Mouse (Mus musculus): ENCODE results near the gene Wfdc11.
"Not testable (repeated sequence)": the region's sequence is repeated elsewhere in the genome, so short reads cannot be mapped to it uniquely, and the experiment has no call there.

Gene Wfdc11

GRCm38 (mm10) chr2:164670938-164671337 is 2.9 kb downstream of the Wfdc11 start:
- Histone ChIP-seq H3K27me3 (ENCODE audit: control insufficient read depth, insufficient read depth, low read length, poor library complexity, severe bottlenecking) (no peaks in the 10 kb centered on the region), H3K36me3 (ENCODE audit: control insufficient read depth, insufficient read depth, low read length, poor library complexity, severe bottlenecking) (no peaks in the 10 kb centered on the region)
- no peak for DNase-seq (ENCODE audit: low read depth, low spot score)

GRCm38 (mm10) chr2:164670261-164670660 is 3.6 kb downstream of the Wfdc11 start:
- Histone ChIP-seq H3K27me3 (ENCODE audit: control insufficient read depth, insufficient read depth, low read length, poor library complexity, severe bottlenecking) (no peaks in the 10 kb centered on the region), H3K36me3 (ENCODE audit: control insufficient read depth, insufficient read depth, low read length, poor library complexity, severe bottlenecking) (no peaks in the 10 kb centered on the region)
- DNase-seq (ENCODE audit: low read depth, low spot score) = no peak

GRCm38 (mm10) chr2:164664851-164665250 is 9.0 kb downstream of the Wfdc11 start:
- DNase-seq (ENCODE audit: low read depth, low spot score) = no peak
- H3K36me3 ChIP-seq (ENCODE audit: control insufficient read depth, insufficient read depth, low read length, poor library complexity, severe bottlenecking) = no peaks in the 10 kb centered on the region

DNA sequence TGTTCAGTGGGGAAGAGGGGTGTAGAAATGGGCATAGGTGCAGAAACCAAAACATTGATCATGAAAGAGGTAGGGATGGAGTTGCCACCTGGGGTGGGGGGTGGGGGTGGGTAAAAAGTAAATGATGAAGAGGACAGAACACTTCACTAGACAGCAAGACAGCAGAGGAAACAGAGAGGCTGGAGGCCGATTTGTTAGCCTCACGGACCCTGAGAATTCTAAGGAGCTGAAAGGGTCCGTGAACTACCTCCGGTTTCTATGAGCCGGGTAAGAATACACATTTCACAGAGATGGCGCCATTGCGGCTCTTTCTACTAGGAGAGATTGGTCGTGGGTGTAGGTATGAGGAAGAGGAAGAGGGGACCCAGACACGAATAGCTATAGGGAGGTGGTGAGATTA is 17.4 kb downstream of the Wfdc11 start, which contains the start of gene Wfdc9:
Gene Wfdc9 (minus strand): TSS at position 101 of the 400 bp plus-strand sequence.
- no peak for DNase-seq (ENCODE audit: low read depth, low spot score)
- H3K27me3 ChIP-seq (ENCODE audit: control insufficient read depth, insufficient read depth, low read length, poor library complexity, severe bottlenecking) = no peaks in the 10 kb centered on the region
- H3K36me3 ChIP-seq (ENCODE audit: control insufficient read depth, insufficient read depth, low read length, poor library complexity, severe bottlenecking) = no peaks in the 10 kb centered on the region

More at GRCm38 (mm10) chr2:164664851-164665250, 9.0 kb downstream of the Wfdc11 start:
- no peaks in the 10 kb centered on the region for H3K27me3 ChIP-seq (ENCODE audit: control insufficient read depth, insufficient read depth, low read length, poor library complexity, severe bottlenecking)

DNA sequence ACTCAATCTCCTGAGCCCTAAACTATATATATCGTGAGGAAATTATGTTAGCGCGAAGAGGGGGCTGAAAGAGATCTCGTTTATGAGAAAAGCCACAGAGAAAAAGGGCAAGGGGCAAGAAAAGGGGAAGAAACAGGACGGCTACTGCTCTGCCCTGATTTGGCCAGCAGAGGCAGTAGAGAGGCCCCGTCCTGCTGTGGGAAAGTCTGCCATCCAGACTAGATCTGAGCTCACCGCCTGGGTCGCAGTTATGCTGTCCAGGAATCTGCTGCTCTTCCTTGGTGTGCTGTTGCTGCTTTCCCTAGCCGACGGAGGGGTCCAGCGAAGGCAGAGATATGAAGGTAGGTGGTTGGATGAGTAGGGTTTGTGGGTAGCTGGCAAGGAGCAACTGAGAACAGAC is 18.0 kb downstream of the Wfdc11 start, which contains the start of gene Wfdc10:
Gene Wfdc10 (plus strand): TSS at position 189 of the 400 bp plus-strand sequence.
- DNase-seq (ENCODE audit: low read depth, low spot score) = peak; percentile 57
- H3K36me3 ChIP-seq (ENCODE audit: control insufficient read depth, insufficient read depth, low read length, poor library complexity, severe bottlenecking) = no peaks in the 10 kb centered on the region

DNA sequence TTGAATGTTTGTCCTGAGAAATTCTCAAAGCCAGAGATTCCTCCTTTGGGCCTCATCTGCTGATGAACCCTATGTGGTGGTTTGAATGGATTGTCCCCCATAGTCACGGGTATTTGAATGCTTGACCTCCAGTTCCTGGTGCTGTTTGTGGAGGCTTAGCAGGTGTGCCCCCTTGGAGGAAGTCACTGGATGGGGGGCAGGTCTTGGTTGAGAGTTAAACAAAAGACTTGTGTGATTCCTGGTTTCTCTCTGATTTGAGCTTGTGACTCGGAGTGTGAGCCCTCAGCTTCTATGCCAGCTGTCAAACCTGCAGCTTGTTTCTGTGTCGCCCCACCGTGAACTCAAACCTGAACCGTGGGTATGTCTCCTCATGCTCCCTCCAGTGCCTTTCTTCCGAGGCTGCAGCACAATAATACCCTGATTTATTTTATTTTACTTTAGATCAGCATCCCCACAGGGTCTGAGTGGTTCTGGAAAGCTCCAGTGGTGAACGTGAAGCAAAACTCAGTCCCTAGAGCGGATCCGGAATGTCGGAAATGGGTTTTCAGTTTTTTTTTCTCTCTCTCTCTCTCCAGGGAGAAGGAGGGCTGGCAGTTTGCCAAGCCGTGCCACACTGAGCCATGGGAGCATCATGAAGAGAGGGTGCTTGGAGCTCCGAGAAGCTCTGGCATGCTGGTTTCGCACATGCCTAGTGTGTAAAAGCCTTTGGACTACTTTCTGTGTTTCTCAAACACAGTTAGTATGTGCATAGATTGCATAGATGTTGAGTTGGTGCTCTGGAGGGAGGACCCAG is 31.8 kb downstream of the Wfdc11 start:
- Histone ChIP-seq H3K27me3 (ENCODE audit: control insufficient read depth, insufficient read depth, low read length, poor library complexity, severe bottlenecking) (no peaks in the 10 kb centered on the region), H3K36me3 (ENCODE audit: control insufficient read depth, insufficient read depth, low read length, poor library complexity, severe bottlenecking) (no peaks in the 10 kb centered on the region)
- no peak for DNase-seq (ENCODE audit: low read depth, low spot score)

More for the DNA sequence above, 18.0 kb downstream of the Wfdc11 start, which contains the start of gene Wfdc10:
- H3K27me3 ChIP-seq (ENCODE audit: control insufficient read depth, insufficient read depth, low read length, poor library complexity, severe bottlenecking) = no peaks in the 10 kb centered on the region

GRCm38 (mm10) chr2:164641129-164641528 is 32.8 kb downstream of the Wfdc11 start:
- peak; percentile 6 for DNase-seq (ENCODE audit: low read depth, low spot score)
- Histone ChIP-seq H3K36me3 (ENCODE audit: control insufficient read depth, insufficient read depth, low read length, poor library complexity, severe bottlenecking) (no peaks in the 10 kb centered on the region), H3K27me3 (ENCODE audit: control insufficient read depth, insufficient read depth, low read length, poor library complexity, severe bottlenecking) (no peaks in the 10 kb centered on the region)

- no peaks in the 10 kb centered on the region for H3K36me3 ChIP-seq (ENCODE audit: control insufficient read depth, insufficient read depth, low read length, poor library complexity, severe bottlenecking)
- no peak for DNase-seq (ENCODE audit: low read depth, low spot score)
- no peaks in the 10 kb centered on the region for H3K27me3 ChIP-seq (ENCODE audit: control insufficient read depth, insufficient read depth, low read length, poor library complexity, severe bottlenecking)
These were observed 35.2 kb downstream of the Wfdc11 start, which contains the start of gene Wfdc16 for GRCm38 (mm10) chr2:164638696-164639095. Gene Wfdc16, minus strand, starts transcription at chr2:164638796.

- no peaks in the 10 kb centered on the region for H3K36me3 ChIP-seq (ENCODE audit: control insufficient read depth, insufficient read depth, low read length, poor library complexity, severe bottlenecking)
- no peaks in the 10 kb centered on the region for H3K27me3 ChIP-seq (ENCODE audit: control insufficient read depth, insufficient read depth, low read length, poor library complexity, severe bottlenecking)
- no peak for DNase-seq (ENCODE audit: low read depth, low spot score)
These were observed 38.6 kb downstream of the Wfdc11 start for GRCm38 (mm10) chr2:164635266-164635665.

GRCm38 (mm10) chr2:164621775-164622174 is 52.1 kb downstream of the Wfdc11 start:
- Histone ChIP-seq H3K27me3 (ENCODE audit: control insufficient read depth, insufficient read depth, low read length, poor library complexity, severe bottlenecking) (no peaks in the 10 kb centered on the region), H3K36me3 (ENCODE audit: control insufficient read depth, insufficient read depth, low read length, poor library complexity, severe bottlenecking) (no peaks in the 10 kb centered on the region)
- DNase-seq (ENCODE audit: low read depth, low spot score) = no peak

DNA sequence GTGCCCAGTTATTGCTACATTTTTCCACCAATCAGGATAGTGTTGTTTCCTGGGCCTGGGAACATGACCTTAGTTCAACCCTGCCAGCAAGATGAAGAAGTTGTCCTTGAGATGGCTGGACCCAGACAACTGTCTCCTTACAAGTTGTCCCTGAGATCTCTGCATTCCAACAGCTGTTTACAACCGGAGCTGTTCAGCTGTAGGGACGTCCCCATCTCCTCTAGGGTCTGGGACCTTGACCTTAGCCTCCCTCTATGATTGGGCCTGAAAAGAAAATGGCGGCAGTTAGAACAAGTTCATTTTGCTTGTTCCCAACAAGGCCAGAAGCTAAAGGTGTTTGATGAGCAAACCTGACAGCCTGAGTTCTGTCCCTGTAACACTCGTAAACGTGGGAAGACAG is 54.8 kb downstream of the Wfdc11 start:
- no peak for DNase-seq (ENCODE audit: low read depth, low spot score)
- Histone ChIP-seq H3K27me3 (ENCODE audit: control insufficient read depth, insufficient read depth, low read length, poor library complexity, severe bottlenecking) (no peaks in the 10 kb centered on the region), H3K36me3 (ENCODE audit: control insufficient read depth, insufficient read depth, low read length, poor library complexity, severe bottlenecking) (no peaks in the 10 kb centered on the region)

GRCm38 (mm10) chr2:164615386-164615785 is 58.5 kb downstream of the Wfdc11 start:
- H3K36me3 ChIP-seq (ENCODE audit: control insufficient read depth, insufficient read depth, low read length, poor library complexity, severe bottlenecking) = no peaks in the 10 kb centered on the region
- DNase-seq (ENCODE audit: low read depth, low spot score) = no peak
- H3K27me3 ChIP-seq (ENCODE audit: control insufficient read depth, insufficient read depth, low read length, poor library complexity, severe bottlenecking) = no peaks in the 10 kb centered on the region

- not testable (repeated sequence) for H3K27me3 ChIP-seq (ENCODE audit: control insufficient read depth, insufficient read depth, low read length, poor library complexity, severe bottlenecking); H3K36me3 ChIP-seq (ENCODE audit: control insufficient read depth, insufficient read depth, low read length, poor library complexity, severe bottlenecking); DNase-seq (ENCODE audit: low read depth, low spot score)
These were observed 60.4 kb downstream of the Wfdc11 start, which contains the start of the genes Wfdc6b and Wfdc8 for GRCm38 (mm10) chr2:164613471-164613870. Gene Wfdc6b, plus strand, starts transcription at chr2:164613522. Gene Wfdc8, minus strand, starts transcription at chr2:164613626.
